Mouse (Mus musculus): ENCODE results near the gene Ocrl. TPM values are rescaled to one million over a fixed set of nuclear protein-coding genes. Genes with fewer than 3 reads are reported as not detected.

The Ocrl gene
- 19.0 and 22.7 TPM in 2 replicates for polyA plus RNA-seq (2014; fragmentation: Nextera tagmentation; extraction: Ambion mirVana)

DNA sequence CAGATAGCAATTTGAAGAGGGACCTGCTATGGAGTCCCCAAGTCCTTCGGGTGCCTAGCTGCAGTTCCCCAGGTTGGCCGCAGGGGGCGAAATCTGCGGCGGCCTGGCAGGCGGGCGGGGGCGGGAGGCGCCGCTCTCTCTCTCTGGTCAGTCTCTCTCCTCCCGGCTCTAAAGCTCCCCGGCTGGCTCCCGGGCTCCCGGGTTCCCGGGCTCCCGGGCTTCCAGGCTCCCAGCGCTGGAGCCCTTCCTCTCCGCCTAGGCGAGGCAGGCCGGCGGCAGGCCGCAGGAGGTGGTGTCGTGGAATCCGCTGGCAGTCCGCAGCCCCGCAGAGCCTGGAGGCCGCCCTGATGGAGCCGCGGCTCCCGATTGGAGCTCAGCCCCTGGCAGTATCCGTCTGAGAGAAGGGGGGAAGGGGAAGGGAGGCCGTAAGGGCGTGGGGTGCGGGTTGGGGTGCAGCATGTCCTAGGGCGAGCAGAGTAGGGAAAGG is at the start of gene Ocrl:
Gene Ocrl (plus strand): TSS at position 82 of the 487 bp plus-strand sequence.
- Histone ChIP-seq H3K36me3 (ENCODE audit: control insufficient read depth, insufficient read depth, low read length) (no peaks in the 10 kb centered on the region), H3K27ac (ENCODE audit: low read depth, low read length) (peak within 1 kb of the TSS; percentile 69; the same call in 1 of the 2 replicates), H3K4me3 (ENCODE audit: low read length) (peak within 1 kb of the TSS; percentile 62), H3K9ac (ENCODE audit: low read depth, low read length) (peak within 1 kb of the TSS; percentile 82), H3K9me3 (ENCODE audit: control insufficient read depth, low read length) (no peaks in the 10 kb centered on the region), H3K4me2 (replicated peaks; ENCODE audit: low read depth, low read length) (peak within 1 kb of the TSS; percentile 51), H3K27me3 (ENCODE audit: control insufficient read depth, insufficient read depth, low read length) (no peaks in the 10 kb centered on the region), H3K4me1 (ENCODE audit: control insufficient read depth, insufficient read depth, low read length) (no peaks in the 10 kb centered on the region)
- peak; percentile 95 for ATAC-seq (ENCODE audit: low FRiP score, low TSS enrichment)
- 22% methylated on average over 31 of the region's 35 CpGs for WGBS

DNA sequence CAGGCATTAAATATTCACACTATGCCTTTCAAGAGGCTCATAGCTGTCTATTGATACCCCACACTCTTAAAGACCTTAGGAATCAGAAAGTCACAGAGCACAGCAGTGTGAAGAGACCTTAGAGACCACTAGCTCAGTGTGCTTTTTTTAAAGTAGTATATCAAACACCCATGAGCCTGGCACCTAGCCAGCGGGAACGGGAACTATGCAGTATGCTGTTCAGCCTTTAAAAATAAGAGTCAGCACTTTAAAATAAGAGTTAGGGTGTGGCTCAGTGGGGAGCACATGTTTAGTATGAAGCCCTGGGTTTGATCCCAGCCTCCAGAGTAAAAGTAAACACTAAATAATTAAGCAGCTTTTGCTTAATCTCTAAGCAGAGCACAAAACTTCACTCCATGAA is 32.1 kb upstream of the Ocrl start:
- whole genome bisulfite sequencing, result 59% methylated on average over 2 of the region's 2 CpGs
- peak; percentile 83; the same call in 1 of the 2 replicates for ATAC-seq (ENCODE audit: low FRiP score, low TSS enrichment)
- no peaks in the 10 kb centered on the region for H3K9me3 ChIP-seq (ENCODE audit: control insufficient read depth, low read length)
- H3K4me3 ChIP-seq (ENCODE audit: low read length), result no peak overlapping the region
- H3K4me1 ChIP-seq (ENCODE audit: control insufficient read depth, insufficient read depth, low read length), result no peaks in the 10 kb centered on the region
- H3K27me3 ChIP-seq (ENCODE audit: control insufficient read depth, insufficient read depth, low read length), result no peaks in the 10 kb centered on the region
- H3K36me3 ChIP-seq (ENCODE audit: control insufficient read depth, insufficient read depth, low read length), result no peaks in the 10 kb centered on the region
- H3K4me2 ChIP-seq (replicated peaks; ENCODE audit: low read depth, low read length), result no peak overlapping the region
- no peak overlapping the region for H3K9ac ChIP-seq (ENCODE audit: low read depth, low read length)
- no peak overlapping the region for H3K27ac ChIP-seq (ENCODE audit: low read depth, low read length)

DNA sequence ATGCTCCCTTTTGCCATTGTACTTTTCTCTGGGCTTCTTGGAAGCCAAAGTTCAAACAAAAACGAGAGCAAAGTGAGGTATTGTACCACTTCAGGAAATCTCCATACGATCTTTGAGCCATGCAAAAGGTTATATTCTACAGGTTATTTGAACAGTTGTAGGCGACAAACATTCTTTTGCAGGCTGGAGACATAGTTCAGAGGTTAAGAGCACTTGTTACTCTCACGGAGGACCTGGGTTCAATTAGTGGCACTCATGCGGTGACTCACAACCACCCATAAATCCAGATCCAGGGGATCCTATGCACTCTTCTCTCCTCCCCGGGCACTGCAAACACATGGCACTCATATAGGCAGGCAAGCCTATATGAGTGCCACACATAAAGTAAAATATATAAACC is 29.4 kb upstream of the Ocrl start:
- Histone ChIP-seq H3K4me2 (replicated peaks; ENCODE audit: low read depth, low read length) (no peak overlapping the region), H3K36me3 (ENCODE audit: control insufficient read depth, insufficient read depth, low read length) (no peaks in the 10 kb centered on the region), H3K27ac (ENCODE audit: low read depth, low read length) (no peak overlapping the region), H3K27me3 (ENCODE audit: control insufficient read depth, insufficient read depth, low read length) (no peaks in the 10 kb centered on the region), H3K4me3 (ENCODE audit: low read length) (no peak overlapping the region), H3K9ac (ENCODE audit: low read depth, low read length) (no peak overlapping the region), H3K9me3 (ENCODE audit: control insufficient read depth, low read length) (no peaks in the 10 kb centered on the region), H3K4me1 (ENCODE audit: control insufficient read depth, insufficient read depth, low read length) (no peaks in the 10 kb centered on the region)
- 80% methylated on average over 6 of the region's 6 CpGs for WGBS
- ATAC-seq (ENCODE audit: low FRiP score, low TSS enrichment), result no peak

DNA sequence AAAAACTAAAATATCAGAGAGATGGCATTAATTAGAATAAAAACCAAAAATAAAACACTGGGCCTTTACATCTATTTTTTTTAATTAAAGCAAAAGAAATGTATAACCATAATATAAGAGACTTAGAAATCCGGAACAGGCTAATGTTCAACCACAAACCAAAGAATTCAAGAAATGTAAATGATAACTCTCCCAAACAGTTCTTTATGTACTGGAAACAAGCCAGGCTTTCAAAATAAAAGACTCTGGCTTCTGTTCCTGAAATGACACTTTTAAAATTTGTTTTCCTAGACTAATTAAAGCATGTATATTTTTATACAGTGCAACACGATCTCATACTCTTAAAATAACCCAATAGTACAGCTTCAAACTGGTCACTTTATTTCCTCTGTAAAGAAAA is 24.8 kb upstream of the Ocrl start:
- no peak overlapping the region for H3K27ac ChIP-seq (ENCODE audit: low read depth, low read length)
- no peaks in the 10 kb centered on the region for H3K36me3 ChIP-seq (ENCODE audit: control insufficient read depth, insufficient read depth, low read length)
- H3K9ac ChIP-seq (ENCODE audit: low read depth, low read length), result no peak overlapping the region
- no peak overlapping the region for H3K4me3 ChIP-seq (ENCODE audit: low read length)
- H3K4me1 ChIP-seq (ENCODE audit: control insufficient read depth, insufficient read depth, low read length), result no peaks in the 10 kb centered on the region
- no peaks in the 10 kb centered on the region for H3K9me3 ChIP-seq (ENCODE audit: control insufficient read depth, low read length)
- WGBS, result 63% methylated on average over 2 of the region's 2 CpGs
- no peak overlapping the region for H3K4me2 ChIP-seq (replicated peaks; ENCODE audit: low read depth, low read length)
- ATAC-seq (ENCODE audit: low FRiP score, low TSS enrichment), result no peak
- H3K27me3 ChIP-seq (ENCODE audit: control insufficient read depth, insufficient read depth, low read length), result no peaks in the 10 kb centered on the region

GRCm38 (mm10) chrX:47891243-47891906 is 20.8 kb upstream of the Ocrl start:
- Histone ChIP-seq H3K27me3 (ENCODE audit: control insufficient read depth, insufficient read depth, low read length) (no peaks in the 10 kb centered on the region), H3K4me1 (ENCODE audit: control insufficient read depth, insufficient read depth, low read length) (no peaks in the 10 kb centered on the region), H3K4me2 (replicated peaks; ENCODE audit: low read depth, low read length) (peak overlapping the region; percentile 60), H3K9ac (ENCODE audit: low read depth, low read length) (peak overlapping the region; percentile 56; the same call in 1 of the 2 replicates), H3K4me3 (ENCODE audit: low read length) (peak overlapping the region; percentile 57), H3K36me3 (ENCODE audit: control insufficient read depth, insufficient read depth, low read length) (no peaks in the 10 kb centered on the region), H3K9me3 (ENCODE audit: control insufficient read depth, low read length) (no peaks in the 10 kb centered on the region), H3K27ac (ENCODE audit: low read depth, low read length) (no peak overlapping the region)
- WGBS, result 22% methylated on average over 10 of the region's 12 CpGs
- ATAC-seq (ENCODE audit: low FRiP score, low TSS enrichment), result peak; percentile 60; the same call in 1 of the 2 replicates

DNA sequence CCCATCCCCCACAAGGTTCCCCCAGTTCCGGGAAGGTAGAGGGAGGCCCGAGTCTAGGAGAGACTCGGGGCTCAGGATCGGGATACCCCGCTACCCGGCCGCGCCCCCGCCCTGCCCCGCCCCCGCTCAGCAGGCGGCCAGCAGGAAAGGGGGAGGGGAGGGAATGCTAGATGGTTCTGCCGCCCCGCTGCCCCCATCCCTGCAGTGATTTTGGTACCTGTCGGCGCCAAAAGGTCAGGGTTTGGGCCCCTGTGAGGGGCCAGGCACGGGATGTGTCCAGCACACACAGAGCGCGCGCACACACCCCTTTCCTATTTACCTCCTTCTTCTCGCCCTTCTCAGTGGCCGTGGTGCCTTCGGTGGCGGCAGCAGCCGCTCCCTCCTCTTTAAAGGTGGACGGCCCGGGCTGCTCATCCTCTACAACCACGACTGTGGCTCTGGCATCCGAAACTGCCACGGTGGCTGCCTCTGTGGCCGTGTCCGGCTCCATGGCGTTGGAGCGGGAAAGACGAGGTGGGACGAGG is 20.2 kb upstream of the Ocrl start:
- Histone ChIP-seq H3K36me3 (ENCODE audit: control insufficient read depth, insufficient read depth, low read length) (no peaks in the 10 kb centered on the region), H3K4me2 (replicated peaks; ENCODE audit: low read depth, low read length) (peak overlapping the region; percentile 60), H3K4me1 (ENCODE audit: control insufficient read depth, insufficient read depth, low read length) (no peaks in the 10 kb centered on the region), H3K4me3 (ENCODE audit: low read length) (peak overlapping the region; percentile 57), H3K27ac (ENCODE audit: low read depth, low read length) (no peak overlapping the region), H3K9ac (ENCODE audit: low read depth, low read length) (peak overlapping the region; percentile 56), H3K27me3 (ENCODE audit: control insufficient read depth, insufficient read depth, low read length) (no peaks in the 10 kb centered on the region), H3K9me3 (ENCODE audit: control insufficient read depth, low read length) (no peaks in the 10 kb centered on the region)
- peak; percentile 85 for ATAC-seq (ENCODE audit: low FRiP score, low TSS enrichment)
- WGBS, result 27% methylated on average over 22 of the region's 36 CpGs

DNA sequence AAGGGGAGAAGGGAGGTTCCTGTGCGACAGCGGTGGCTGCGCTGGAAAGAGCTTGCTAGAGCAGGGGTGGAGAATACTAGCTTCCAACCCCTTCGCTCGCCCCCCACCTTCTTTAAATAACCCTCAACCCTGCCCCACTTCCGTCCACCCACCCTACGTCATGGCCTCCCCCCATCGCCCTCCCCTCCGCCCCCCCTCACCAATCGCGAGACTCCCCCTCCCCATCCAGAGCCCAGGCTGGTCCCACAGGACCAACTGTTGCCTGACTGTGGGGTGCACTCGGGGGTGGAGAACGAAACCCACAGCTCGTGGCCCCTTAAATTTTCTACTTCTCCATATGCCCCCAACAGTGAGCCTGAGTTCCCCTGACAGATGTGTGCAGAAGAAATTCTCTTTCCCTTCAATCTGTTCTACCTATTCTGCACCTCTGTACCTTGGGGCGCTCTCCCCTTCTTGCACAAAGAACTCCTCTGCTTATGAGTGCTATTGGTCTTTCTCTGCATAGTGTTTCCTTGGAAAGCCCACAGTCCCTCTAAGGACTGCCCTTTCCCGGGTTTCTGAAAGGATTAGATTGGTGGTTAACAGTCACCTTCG is 19.7 kb upstream of the Ocrl start, which contains the start of gene Smarca1:
Gene Smarca1 (minus strand): TSS at position 544 of the 594 bp plus-strand sequence.
- 23% methylated on average over 14 of the region's 17 CpGs for whole genome bisulfite sequencing
- Histone ChIP-seq H3K36me3 (ENCODE audit: control insufficient read depth, insufficient read depth, low read length) (no peaks in the 10 kb centered on the region), H3K4me3 (ENCODE audit: low read length) (peak within 1 kb of the TSS; percentile 57)

DNA sequence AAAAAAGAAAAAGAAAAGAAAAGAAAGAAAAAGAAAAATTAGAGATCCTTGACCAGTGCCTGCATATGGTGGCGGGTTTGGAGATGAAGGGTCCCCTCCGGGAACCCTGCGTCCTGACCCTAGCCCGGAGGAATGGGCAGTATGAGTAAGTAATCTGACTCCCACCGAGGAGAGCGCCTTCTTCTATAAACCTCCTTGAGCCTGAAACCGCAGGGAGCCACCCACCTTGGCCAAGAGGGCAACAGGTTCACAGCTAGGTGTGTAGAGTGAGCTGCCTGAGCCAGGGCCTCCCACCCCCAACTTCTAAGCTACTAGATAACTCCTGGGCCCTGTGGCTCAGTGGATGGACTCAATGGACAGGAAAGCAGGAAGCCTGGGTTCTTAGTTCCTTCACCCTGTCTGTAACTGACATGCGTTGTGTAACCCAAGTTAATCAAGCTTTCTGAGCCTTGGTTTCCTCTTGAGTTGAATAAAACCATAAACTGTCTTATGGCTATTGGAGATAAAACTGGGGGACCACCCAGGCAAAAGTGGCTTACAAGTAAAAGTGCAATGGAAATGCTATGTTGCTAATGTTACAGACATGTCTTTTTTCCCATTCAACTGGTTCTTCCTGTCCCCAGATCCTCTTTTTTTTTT is 836 bp downstream of the Ocrl start:
- Histone ChIP-seq H3K27ac (ENCODE audit: low read depth, low read length) (no peak overlapping the region), H3K9me3 (ENCODE audit: control insufficient read depth, low read length) (no peaks in the 10 kb centered on the region), H3K4me1 (ENCODE audit: control insufficient read depth, insufficient read depth, low read length) (no peaks in the 10 kb centered on the region), H3K4me2 (replicated peaks; ENCODE audit: low read depth, low read length) (peak overlapping the region; percentile 51), H3K4me3 (ENCODE audit: low read length) (peak overlapping the region; percentile 62), H3K9ac (ENCODE audit: low read depth, low read length) (peak overlapping the region; percentile 82), H3K27me3 (ENCODE audit: control insufficient read depth, insufficient read depth, low read length) (no peaks in the 10 kb centered on the region), H3K36me3 (ENCODE audit: control insufficient read depth, insufficient read depth, low read length) (no peaks in the 10 kb centered on the region)
- 20% methylated on average over 8 of the region's 8 CpGs for WGBS
- 0 out of 2 replicates have a peak, but pooled peaks have one; percentile 13 for ATAC-seq (ENCODE audit: low FRiP score, low TSS enrichment)

More for the DNA sequence above, 19.7 kb upstream of the Ocrl start, which contains the start of gene Smarca1:
- no peaks in the 10 kb centered on the region for H3K27me3 ChIP-seq (ENCODE audit: control insufficient read depth, insufficient read depth, low read length)
- peak within 1 kb of the TSS; percentile 60 for H3K4me2 ChIP-seq (replicated peaks; ENCODE audit: low read depth, low read length)
- no peaks in the 10 kb centered on the region for H3K4me1 ChIP-seq (ENCODE audit: control insufficient read depth, insufficient read depth, low read length)
- peak; percentile 82 for ATAC-seq (ENCODE audit: low FRiP score, low TSS enrichment)
- H3K27ac ChIP-seq (ENCODE audit: low read depth, low read length), result no peak within 1 kb of the TSS
- peak within 1 kb of the TSS; percentile 56 for H3K9ac ChIP-seq (ENCODE audit: low read depth, low read length)
- H3K9me3 ChIP-seq (ENCODE audit: control insufficient read depth, low read length), result no peaks in the 10 kb centered on the region
